Mouse (Mus musculus) cerebellum, adult 2 months (tissue): ENCODE results near the gene Gm28051. TPM values are rescaled to one million over a fixed set of nuclear protein-coding genes. Genes with fewer than 3 reads are reported as not detected.

Experiments
- DNase-seq, 2 experiments: peaks; one replicate each; pipeline ENCODE4 v3.0.0; 2021
- H3K27ac ChIP-seq: fragments of 200-500 bp; 2 replicates; pipeline ENCODE4 v1.5.1; 2012; ENCODE audit warnings: low read length, control low read depth, inconsistent platforms; ENCODE audit not compliant: insufficient read depth
- H3K27me3 ChIP-seq: fragments of 200-500 bp; 2 replicates; pipeline ENCODE4 v1.6.1; 2012; ENCODE audit warnings: inconsistent platforms, mild to moderate bottlenecking, low read length, moderate library complexity; ENCODE audit not compliant: control insufficient read depth, insufficient read depth
- H3K4me1 ChIP-seq: fragments of 200-500 bp; 2 replicates; pipeline ENCODE4 v1.6.1; 2011; ENCODE audit warnings: low read length; ENCODE audit not compliant: control insufficient read depth, insufficient read depth
- H3K4me3 ChIP-seq: fragments of 200-500 bp; replicated peaks from 2 replicates; pipeline ENCODE3; 2011; ENCODE audit warnings: mild to moderate bottlenecking, low read depth, low read length, control low read depth; ENCODE audit not compliant: insufficient read depth
- CTCF ChIP-seq: fragments of 200-500 bp; IDR thresholded peaks from 2 replicates; pipeline ENCODE4 v1.5.1; 2011; ENCODE audit warnings: low read depth, mild to moderate bottlenecking, control low read depth, low read length, moderate library complexity, borderline replicate concordance; ENCODE audit not compliant: insufficient read depth
- POLR2A ChIP-seq: fragments of 200-500 bp; IDR thresholded peaks from 2 replicates; pipeline ENCODE4 v1.6.1; 2011; ENCODE audit warnings: low read length, control low read depth, borderline replicate concordance; ENCODE audit not compliant: insufficient read depth
- WGBS: fragments of 180-500 bp; shearing (Covaris S2); methylation state at CpG from one replicate; pipeline ENCODE4 v1.1.7; 2018; 5-methylcytosine and 5-hydroxymethylcytosine counted together
- polyA plus RNA-seq: library from polyadenylated mRNA; depleted of rRNA; stranded (reverse); fragments of >200 nt; gene quantifications from 2 replicates; pipeline ENCODE4 v1.2.3, GENCODE M21; 2012

Gene Gm28051
- polyA plus RNA-seq, 1 experiment, result not detected

DNA sequence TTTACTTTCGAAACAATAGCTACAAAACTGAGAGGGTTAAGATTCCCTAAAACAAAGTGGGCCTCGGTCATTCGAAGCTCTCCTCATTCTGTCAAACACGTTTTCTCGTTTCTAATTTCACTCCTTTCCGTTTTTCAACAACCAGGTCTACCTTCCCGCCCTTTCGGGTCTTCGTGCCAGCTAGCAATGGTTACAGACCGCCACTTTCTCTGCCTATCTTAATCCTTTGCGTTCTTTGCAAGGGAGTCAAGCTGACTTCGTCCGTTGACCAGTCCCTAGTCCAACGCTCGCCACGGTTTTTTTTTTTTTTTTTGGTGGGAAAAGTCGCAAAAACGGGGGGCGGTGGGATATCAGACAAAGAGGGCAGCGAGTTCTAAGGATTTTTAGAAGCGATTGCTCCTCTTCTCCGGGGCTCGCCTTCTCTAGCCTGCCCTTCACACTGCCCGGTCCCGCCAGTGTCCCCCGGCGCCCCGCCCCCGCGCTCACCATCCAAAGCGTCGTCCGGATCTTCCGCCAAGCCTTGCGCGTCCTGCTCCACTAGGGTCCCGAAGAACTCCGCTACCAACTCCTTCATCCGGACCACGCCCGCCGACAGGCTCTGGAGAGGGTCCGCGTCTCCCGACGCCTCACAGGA, 393 bp downstream of the Gm28051 start:
- Histone ChIP-seq H3K4me1 (peaks cover 5% of the 10 kb centered on the region), H3K27me3 (no peaks in the 10 kb centered on the region), H3K27ac (0 out of 2 replicates have a peak overlapping the region, but pooled peaks have one; percentile 20), H3K4me3 (peak overlapping the region; percentile 88)
- no peak for TF ChIP-seq CTCF
- no peak for TF ChIP-seq POLR2A
- no peak for DNase-seq
- 1% methylated on average over 46 of the region's 46 CpGs for WGBS

DNA sequence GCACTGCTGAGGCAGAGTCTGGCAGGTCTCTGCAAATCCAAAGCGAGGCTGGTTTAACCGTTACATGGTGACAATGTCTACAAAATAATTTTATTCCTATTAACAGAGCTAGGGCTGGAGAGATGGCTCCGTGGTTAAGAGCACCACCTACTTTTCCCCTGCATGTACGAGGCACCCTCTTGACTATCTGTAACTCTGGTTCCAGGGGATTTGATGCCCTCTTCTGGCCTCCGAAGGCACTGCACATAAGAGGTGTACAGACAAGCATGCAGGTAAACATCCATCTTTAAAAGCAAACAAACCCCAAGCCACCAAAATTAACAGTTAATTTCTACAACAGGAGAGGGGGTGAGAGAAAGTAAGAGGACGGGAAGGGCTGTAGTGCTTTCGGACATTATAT, 1.3 kb downstream of the Gm28051 start:
- DNase-seq, result no peak
- no peak overlapping the region for H3K4me3 ChIP-seq
- no peaks in the 10 kb centered on the region for H3K27me3 ChIP-seq
- TF ChIP-seq POLR2A (no peak), CTCF (peak; percentile 28; the same call in 1 of the 2 replicates)
- WGBS, result 81% methylated on average over 7 of the region's 7 CpGs
- H3K4me1 ChIP-seq, result peaks cover 5% of the 10 kb centered on the region
- no peak overlapping the region for H3K27ac ChIP-seq

GRCm38 (mm10) chr12:102748256-102748655, 9.3 kb downstream of the Gm28051 start:
- no peak overlapping the region for H3K4me3 ChIP-seq
- 85% methylated on average over 3 of the region's 3 CpGs for WGBS
- no peaks in the 10 kb centered on the region for H3K27me3 ChIP-seq
- no peaks in the 10 kb centered on the region; the same call in 1 of the 2 replicates for H3K4me1 ChIP-seq
- DNase-seq, result no peak
- no peak overlapping the region for H3K27ac ChIP-seq
- TF ChIP-seq POLR2A (no peak), CTCF (no peak)

DNA sequence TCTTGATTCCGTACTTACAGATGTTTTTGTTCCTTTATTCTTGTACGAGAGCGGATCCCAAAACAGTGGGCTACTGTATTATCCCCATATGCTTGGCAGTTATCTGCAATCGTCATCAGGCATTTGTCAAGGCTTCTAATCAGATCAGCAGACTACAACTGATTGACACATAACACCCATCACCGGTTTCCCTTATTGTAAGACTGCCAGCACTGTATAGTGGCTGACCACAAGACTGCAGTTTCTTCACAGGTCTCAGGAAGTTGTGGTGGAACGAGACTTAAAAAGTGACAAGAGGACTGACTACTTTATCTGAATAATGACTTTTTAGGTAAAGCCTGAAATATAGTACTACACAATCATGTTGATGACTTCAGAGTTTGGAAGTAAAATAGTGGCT, 12.7 kb downstream of the Gm28051 start:
- H3K4me3 ChIP-seq, result no peak overlapping the region
- 43% methylated on average over 6 of the region's 6 CpGs for WGBS
- TF ChIP-seq CTCF, result no peak
- no peak for TF ChIP-seq POLR2A

GRCm38 (mm10) chr12:102743589-102744574, 13.7 kb downstream of the Gm28051 start, which contains the start of the genes Moap1 and Tmem251:
Gene Moap1, minus strand, starts transcription at chr12:102743661.
Gene Tmem251, plus strand, starts transcription at chr12:102743762.
- TF ChIP-seq POLR2A (peak; percentile 92), CTCF (no peak)
- H3K27ac ChIP-seq, result peak within 1 kb of the TSS; percentile 93
- DNase-seq, result peak; percentile 91 to 93
- H3K4me1 ChIP-seq, result no peaks in the 10 kb centered on the region; the same call in 1 of the 2 replicates
- peak within 1 kb of the TSS; percentile 95 for H3K4me3 ChIP-seq
- no peaks in the 10 kb centered on the region for H3K27me3 ChIP-seq
- WGBS, result under 1% methylated on average over 62 of the region's 63 CpGs

More for the DNA sequence above, 12.7 kb downstream of the Gm28051 start:
- DNase-seq, result no peak
- Histone ChIP-seq H3K4me1 (no peaks in the 10 kb centered on the region; the same call in 1 of the 2 replicates), H3K27ac (no peak overlapping the region), H3K27me3 (no peaks in the 10 kb centered on the region)

DNA sequence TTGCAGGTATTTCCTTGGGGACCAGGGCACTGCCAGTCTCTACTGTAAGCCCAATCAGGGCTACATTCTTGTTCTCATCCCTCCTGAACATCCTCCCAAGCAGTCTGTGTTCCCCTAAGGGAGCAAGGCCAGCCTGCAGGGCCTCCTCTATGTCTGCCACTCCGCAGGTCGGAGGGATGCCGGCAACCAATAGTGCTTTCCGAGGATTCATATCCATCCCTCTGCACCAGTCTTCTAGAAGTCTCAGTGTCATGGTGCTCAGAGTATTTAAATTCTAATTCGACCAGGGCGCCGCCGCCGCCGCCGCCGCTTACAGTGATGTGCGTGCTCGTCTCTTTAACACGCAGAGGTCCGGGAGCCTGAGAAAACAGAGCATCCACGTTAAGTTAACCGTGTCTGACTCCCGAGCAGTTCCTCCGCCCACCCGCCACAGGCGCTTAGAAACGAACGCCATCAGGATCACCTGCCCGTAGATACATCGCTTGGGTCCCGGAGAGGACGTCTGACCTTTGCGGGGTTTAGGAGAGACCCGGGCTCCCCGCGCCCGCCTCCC, 14.5 kb downstream of the Gm28051 start:
- Histone ChIP-seq H3K27me3 (no peaks in the 10 kb centered on the region), H3K4me3 (peak overlapping the region; percentile 95), H3K4me1 (no peaks in the 10 kb centered on the region; the same call in 1 of the 2 replicates), H3K27ac (peak overlapping the region; percentile 93)
- DNase-seq, result no peak
- under 1% methylated on average over 33 of the region's 33 CpGs for WGBS
- TF ChIP-seq POLR2A (no peak), CTCF (no peak)

DNA sequence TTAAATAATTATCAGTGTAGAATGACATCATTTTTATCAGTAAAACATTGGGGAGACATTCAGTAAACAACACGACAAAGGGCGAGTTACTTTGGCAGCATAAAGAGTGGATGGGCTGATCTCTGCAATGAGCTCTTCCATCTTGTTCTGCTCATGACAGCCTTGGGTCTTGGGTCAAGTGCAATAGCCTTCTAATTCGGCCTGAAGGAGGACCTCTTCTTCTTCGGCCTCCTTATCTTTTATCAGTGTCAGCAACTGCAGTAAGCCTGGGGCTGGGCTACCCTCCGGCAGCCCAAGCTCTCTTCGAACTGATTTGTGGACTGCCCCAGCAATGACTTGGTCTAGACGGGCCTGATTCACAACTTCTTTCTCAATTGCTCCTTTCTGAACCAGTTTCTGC, 15.5 kb downstream of the Gm28051 start:
- Histone ChIP-seq H3K27ac (no peak overlapping the region), H3K27me3 (no peaks in the 10 kb centered on the region), H3K4me3 (no peak overlapping the region), H3K4me1 (no peaks in the 10 kb centered on the region; the same call in 1 of the 2 replicates)
- TF ChIP-seq POLR2A (no peak), CTCF (no peak)
- 89% methylated on average over 7 of the region's 7 CpGs for WGBS
- no peak for DNase-seq
